Mouse (Mus musculus) C2C12 (cell line): ENCODE measurements around the gene Fut11.

ENCODE experiments used
- CTCF ChIP-seq: IDR thresholded peaks from one replicate; pipeline ENCODE4 v1.5.1; 2011; ENCODE audit not compliant: control insufficient read depth, insufficient read depth, insufficient read length
- MAX ChIP-seq: IDR thresholded peaks from one replicate; pipeline ENCODE4 v1.6.1; 2011; ENCODE audit warnings: mild to moderate bottlenecking, control low read depth
- MYOG ChIP-seq: IDR thresholded peaks from one replicate; pipeline ENCODE4 v1.6.1; 2011; ENCODE audit not compliant: control insufficient read depth, insufficient read length; ENCODE audit errors: extremely low read depth

GRCm38 (mm10) chr14:20702741-20703381 is 8.1 kb downstream of the Fut11 start, which contains the start of gene Chchd1:
- TF ChIP-seq CTCF (no peak), MYOG (no peak), MAX (peak; percentile 37)
